Mouse (Mus musculus) embryonic facial prominence, embryonic 14.5 days (tissue): ENCODE data around the gene Ubxn4. TPM values are rescaled to one million over a fixed set of nuclear protein-coding genes. Genes with fewer than 3 reads are reported as not detected.
A peak's percentile ranks its signal among the peaks of the same experiment; 100 is the strongest.

Experiments
- ATAC-seq: fragments of 200-750 bp; cut with Nextera tagmentation; 2 replicates; pipeline ENCODE4 v1.8.0; 2017; ENCODE audit warnings: low read depth, moderate number of reproducible peaks, moderate TSS enrichment
- DNase-seq: peaks from one replicate; pipeline ENCODE4 v3.0.0-alpha.2; 2015; ENCODE audit warnings: low spot score
- H3K27ac ChIP-seq: fragments of 300-500 bp; sonication (generic); replicated peaks from 2 replicates; pipeline ENCODE4 v1.5.1; 2014; ENCODE audit warnings: low read depth, mild to moderate bottlenecking, low read length, moderate library complexity
- H3K27me3 ChIP-seq: fragments of 300-500 bp; sonication (generic); replicated peaks from 2 replicates; pipeline ENCODE4 v1.6.1; 2014; ENCODE audit warnings: low read length; ENCODE audit not compliant: control insufficient read depth, insufficient read depth
- H3K36me3 ChIP-seq: fragments of 300-500 bp; sonication (generic); 2 replicates; pipeline ENCODE4 v1.6.1; 2014; ENCODE audit warnings: low read length, mixed read lengths; ENCODE audit not compliant: control insufficient read depth, insufficient read depth
- H3K4me1 ChIP-seq: fragments of 300-500 bp; sonication (generic); 2 replicates; pipeline ENCODE4 v1.6.1; 2014; ENCODE audit warnings: antibody characterized with exemption, low read length; ENCODE audit not compliant: control insufficient read depth, insufficient read depth
- H3K4me2 ChIP-seq: fragments of 300-500 bp; sonication (generic); 2 replicates; pipeline ENCODE4 v1.6.1; 2014; ENCODE audit warnings: low read depth, mild to moderate bottlenecking, low read length, moderate library complexity, mixed read lengths
- H3K4me3 ChIP-seq: fragments of 300-500 bp; sonication (generic); 2 replicates; pipeline ENCODE4 v1.5.1; 2014; ENCODE audit warnings: low read depth, mild to moderate bottlenecking, low read length
- H3K9ac ChIP-seq: fragments of 300-500 bp; sonication (generic); 2 replicates; pipeline ENCODE4 v1.6.1; 2014; ENCODE audit warnings: low read depth, mild to moderate bottlenecking, low read length, moderate library complexity, mixed read lengths
- H3K9me3 ChIP-seq: fragments of 300-500 bp; sonication (generic); 2 replicates; pipeline ENCODE4 v1.6.1; 2016; ENCODE audit warnings: low read length; ENCODE audit not compliant: control insufficient read depth
- WGBS: fragments of 180-500 bp; shearing (Covaris S2); extraction: QIAGEN DNeasy Blood & Tissue Kit; methylation state at CpG from one replicate; pipeline ENCODE4 v1.1.7; 2014; 5-methylcytosine and 5-hydroxymethylcytosine counted together
- microRNA counts: library from miRNA; unstranded; fragments of <30 nt; microRNA quantifications from one replicate; lab custom pipeline; 2017
- microRNA-seq: library from miRNA; unstranded; fragments of <30 nt; microRNA quantifications from one replicate; pipeline ENCODE4, GENCODE M21; 2016; ENCODE audit warnings: borderline number of aligned reads
- polyA plus RNA-seq: library from polyadenylated mRNA; unstranded; fragments of >200 nt; fragmentation: Nextera tagmentation; extraction: Ambion mirVana; gene quantifications from 2 replicates; pipeline ENCODE4 v1.2.1, GENCODE M21; 2014

The Ubxn4 gene
- polyA plus RNA-seq, 1 experiment from 2014 or later, result 67.8 TPM

DNA sequence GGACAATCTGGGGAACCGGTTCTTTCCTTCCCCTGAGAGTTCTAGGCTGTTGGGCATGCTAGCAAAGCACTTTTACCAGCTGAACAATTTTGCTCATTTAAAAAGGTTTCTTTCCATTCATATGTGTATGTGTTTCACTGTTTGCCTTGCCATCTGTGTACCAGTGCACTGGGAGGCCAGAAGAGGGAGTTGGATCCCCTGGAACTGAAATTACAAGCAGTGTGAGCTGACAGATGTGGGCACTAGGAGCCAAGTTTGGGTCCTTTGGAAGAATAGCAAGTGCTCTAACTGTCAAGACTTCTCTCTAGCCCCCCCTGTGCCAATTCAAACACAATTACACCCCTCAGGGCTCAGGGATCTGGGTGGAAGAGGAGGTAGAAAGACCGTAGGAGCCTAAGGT lies 81.0 kb downstream of the Ubxn4 start:
- peaks cover 43% of the 10 kb centered on the region for H3K36me3 ChIP-seq
- no peaks in the 10 kb centered on the region for H3K9me3 ChIP-seq
- 76% methylated on average over 2 of the region's 2 CpGs for WGBS
- no peak overlapping the region for H3K9ac ChIP-seq
- no peaks in the 10 kb centered on the region for H3K4me1 ChIP-seq
- ATAC-seq (no peak), DNase-seq (no peak)
- H3K4me2 ChIP-seq, result no peak overlapping the region
- H3K4me3 ChIP-seq, result no peak overlapping the region
- no peak overlapping the region for H3K27ac ChIP-seq
- no peaks in the 10 kb centered on the region for H3K27me3 ChIP-seq

GRCm38 (mm10) chr1:128327165-128327564 lies 83.4 kb downstream of the Ubxn4 start:
- Histone ChIP-seq H3K36me3 (peaks cover 66% of the 10 kb centered on the region), H3K4me3 (no peak overlapping the region), H3K27ac (no peak overlapping the region), H3K4me1 (no peaks in the 10 kb centered on the region), H3K9me3 (no peaks in the 10 kb centered on the region), H3K9ac (no peak overlapping the region), H3K4me2 (no peak overlapping the region), H3K27me3 (no peaks in the 10 kb centered on the region)
- no peak for DNase-seq
- ATAC-seq, result no peak
- 85% methylated on average over 1 of the region's 1 CpGs for WGBS

DNA sequence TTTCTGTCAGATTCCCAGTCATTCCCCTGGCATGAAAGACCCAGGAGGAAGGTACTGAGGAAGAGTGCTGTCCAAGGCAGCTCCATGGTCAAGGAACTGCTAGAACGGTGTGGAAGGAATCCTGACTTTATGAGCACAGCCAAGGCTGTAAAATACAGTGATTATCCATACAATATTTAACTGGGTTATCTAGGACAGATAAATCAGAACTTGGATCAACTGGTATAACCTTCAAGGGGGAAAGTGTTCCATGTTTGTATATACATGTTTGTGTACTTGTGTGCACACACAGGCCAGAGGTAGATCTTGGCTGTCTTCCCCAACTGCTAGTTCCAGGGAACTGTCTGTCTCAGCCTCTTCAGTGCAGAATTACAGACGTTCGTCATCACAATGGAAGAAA lies 84.5 kb downstream of the Ubxn4 start, which contains the start of gene Lct:
Lct (minus strand) TSS at position 101 of the 400 bp plus-strand sequence.
- WGBS, result 81% methylated on average over 3 of the region's 3 CpGs
- Histone ChIP-seq H3K36me3 (peaks cover 76% of the 10 kb centered on the region), H3K9ac (no peak within 1 kb of the TSS)

More for the DNA sequence above, 84.5 kb downstream of the Ubxn4 start, which contains the start of gene Lct:
- no peak for DNase-seq
- Histone ChIP-seq H3K27ac (no peak within 1 kb of the TSS), H3K4me1 (no peaks in the 10 kb centered on the region), H3K9me3 (no peaks in the 10 kb centered on the region), H3K4me3 (no peak within 1 kb of the TSS), H3K4me2 (no peak within 1 kb of the TSS), H3K27me3 (no peaks in the 10 kb centered on the region)
- ATAC-seq, result no peak

MicroRNAs within 50 kb of the gene (microRNA counts, 519-probe panel; counts per million panel counts)
- microRNA mmu-miR-128 (lab: Ali Mortazavi, UCI), result 2,819 counts per million, percentile 63 among the panel's probes with 10 or more counts

Small RNAs within 50 kb of the gene (microRNA-seq; reads per million reads assigned to microRNA genes)
- gene Mir128-1, result 189 reads per million, percentile 58 among the genes with 10 or more reads in this experiment

Other genes starting within 250 kb of the Ubxn4 start
- 6.1 and 8.8 TPM in 2 replicates for gene Zranb3, start 140.9 kb upstream of the Ubxn4 start, polyA plus RNA-seq
- gene R3hdm1, start 140.7 kb upstream of the Ubxn4 start, polyA plus RNA-seq, result 58.4 and 66.7 TPM in 2 replicates
- 0.13 and 0.37 TPM in 2 replicates for gene Lct, start 84.4 kb downstream of the Ubxn4 start, polyA plus RNA-seq
- gene Mcm6, start 115.7 kb downstream of the Ubxn4 start, polyA plus RNA-seq, result 185 and 216 TPM in 2 replicates
- gene Dars, start 173.4 kb downstream of the Ubxn4 start, polyA plus RNA-seq, result 97.8 and 104 TPM in 2 replicates